8 mouse cellular contexts compared by ENCODE assay signal in the genomic region with DNA sequence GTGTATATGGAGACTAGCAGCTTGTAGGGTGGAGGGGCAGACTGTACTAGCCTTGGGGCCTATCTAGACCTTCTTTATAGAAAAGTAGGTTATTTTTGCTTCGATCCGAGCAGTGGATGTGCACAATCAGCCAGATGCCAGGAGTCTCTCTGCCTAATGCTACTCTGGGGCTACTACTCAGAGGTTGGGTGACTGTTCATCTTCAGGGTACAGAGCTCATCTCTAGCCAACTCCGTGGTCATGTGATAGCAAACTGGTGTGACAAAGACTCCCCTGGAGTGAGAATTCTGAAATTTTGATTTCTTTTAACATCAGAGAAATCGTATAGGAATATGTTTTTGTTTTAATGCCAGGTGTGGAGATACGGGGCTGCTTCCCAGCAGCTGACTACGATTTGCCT. TPM values are rescaled to one million over a fixed set of nuclear protein-coding genes. Genes with fewer than 3 reads are reported as not detected.
A peak's percentile ranks its signal among the peaks of the same experiment; 100 is the strongest.
DNase-seq lines count a peak whose midpoint lies in the region; ATAC-seq and TF ChIP-seq lines count a peak whose summit lies in the region.

No protein-coding gene starts in this region.

- peak overlapping the region; percentile 68 for H3K9ac ChIP-seq in forebrain, embryonic 11.5 days (ENCODE audit: low read length)
- H3K9ac ChIP-seq in limb, embryonic 14.5 days (ENCODE audit: low read depth, low read length, severe bottlenecking) = peak overlapping the region; percentile 65

- WGBS in forebrain, embryonic 11.5 days = 50% methylated on average over 6 of the region's 6 CpGs
- 29% methylated on average over 6 of the region's 6 CpGs for WGBS in limb, embryonic 14.5 days
- 15% methylated on average over 6 of the region's 6 CpGs for WGBS in olfactory bulb, adult 2 months

- TF ChIP-seq CTCF in left cerebral cortex, adult 2 months (IDR thresholded peaks at IDR 0.05) = no peak
- no peak; the same call in 1 of the 2 replicates for TF ChIP-seq CTCF in olfactory bulb, adult 2 months (IDR thresholded peaks at IDR 0.05; ENCODE audit: insufficient read depth, low read depth, low read length)

- intact Hi-C loops in left cerebral cortex, adult 2 months (cut with DNase I) = loop anchor here (2.0 kb wide), 1 partner anchor 52 kb away; no protein-coding TSS in a partner anchor
- intact Hi-C loops in left cerebral cortex, postnatal 14 days (cut with DNase I) = loop anchor here (5.0 kb wide), 1 partner anchor 41 kb away; no protein-coding TSS in a partner anchor

- DNase-seq in left cerebral cortex, adult 2 months (ENCODE audit: extremely low spot score in 1 of 2, low spot score in 2 of 2) = no peak
- no peak for DNase-seq in left cerebral cortex, postnatal 14 days (ENCODE audit: low spot score in 2 of 2)
- no peak for DNase-seq in forebrain, embryonic 11.5 days (ENCODE audit: low spot score)
- no peak for DNase-seq in limb, embryonic 14.5 days (ENCODE audit: low spot score)
- DNase-seq in cerebellum, adult 18-20 months = no peak
- no peak for DNase-seq in lung, postnatal 4 days

- peak overlapping the region; percentile 29; the same call in 1 of the 2 replicates for H3K27ac ChIP-seq in left cerebral cortex, adult 2 months
- no peak overlapping the region for H3K27ac ChIP-seq in forebrain, embryonic 11.5 days (ENCODE audit: low read depth, low read length)
- H3K27ac ChIP-seq in limb, embryonic 14.5 days (replicated peaks; ENCODE audit: low read depth, low read length) = peak overlapping the region; percentile 82
- peak overlapping the region; percentile 93 for H3K27ac ChIP-seq in olfactory bulb, adult 2 months (ENCODE audit: insufficient read depth, low read depth, low read length)

- ATAC-seq in forebrain, embryonic 11.5 days (replicated peaks; ENCODE audit: low FRiP score) = no peak
- no peak for ATAC-seq in limb, embryonic 14.5 days (ENCODE audit: low FRiP score, low read depth)
- ATAC-seq in monocyte, adult 5-6 weeks (replicated peaks; ENCODE audit: insufficient number of reproducible peaks, low FRiP score, low TSS enrichment, poor library complexity, severe bottlenecking) = no peak

- peaks cover 22% of the 10 kb centered on the region for H3K4me1 ChIP-seq in forebrain, embryonic 11.5 days (replicated peaks; ENCODE audit: control insufficient read depth, insufficient read depth, low read length)
- peaks cover 33% of the 10 kb centered on the region for H3K4me1 ChIP-seq in limb, embryonic 14.5 days (ENCODE audit: control insufficient read depth, insufficient read depth, low read length)
- H3K4me1 ChIP-seq in olfactory bulb, adult 2 months (ENCODE audit: control insufficient read depth, insufficient read depth, low read length) = peaks cover 38% of the 10 kb centered on the region

- H3K4me2 ChIP-seq in forebrain, embryonic 11.5 days (ENCODE audit: low read depth, low read length, severe bottlenecking) = peak overlapping the region; percentile 95
- peak overlapping the region; percentile 76 for H3K4me2 ChIP-seq in limb, embryonic 14.5 days (replicated peaks; ENCODE audit: low read depth, low read length, severe bottlenecking)

- peak overlapping the region; percentile 71 for H3K4me3 ChIP-seq in left cerebral cortex, adult 2 months
- H3K4me3 ChIP-seq in forebrain, embryonic 11.5 days (ENCODE audit: low read depth, low read length) = peak overlapping the region; percentile 55
- peak overlapping the region; percentile 61 for H3K4me3 ChIP-seq in limb, embryonic 14.5 days (replicated peaks; ENCODE audit: low read length)
- peak overlapping the region; percentile 70 for H3K4me3 ChIP-seq in olfactory bulb, adult 2 months (ENCODE audit: insufficient read depth, low read depth, low read length)

- H3K27me3 ChIP-seq in forebrain, embryonic 11.5 days (ENCODE audit: control insufficient read depth, insufficient read depth, low read length) = no peaks in the 10 kb centered on the region
- H3K27me3 ChIP-seq in limb, embryonic 14.5 days (ENCODE audit: control insufficient read depth, insufficient read depth, low read length) = no peaks in the 10 kb centered on the region

- no peak for TF ChIP-seq POLR2A in limb, embryonic 14.5 days (IDR thresholded peaks at IDR 0.05; ENCODE audit: borderline replicate concordance, extremely low read depth, insufficient read depth, insufficient read length)
- no peak for TF ChIP-seq POLR2A in olfactory bulb, adult 2 months (IDR thresholded peaks at IDR 0.05; ENCODE audit: insufficient read depth, low read depth, low read length)

- H3K9me3 ChIP-seq in forebrain, embryonic 11.5 days (ENCODE audit: control insufficient read depth, low read length) = no peaks in the 10 kb centered on the region
- H3K9me3 ChIP-seq in limb, embryonic 14.5 days (ENCODE audit: control insufficient read depth, low read length) = no peaks in the 10 kb centered on the region

- peaks cover 3% of the 10 kb centered on the region; the same call in 1 of the 2 replicates for H3K36me3 ChIP-seq in forebrain, embryonic 11.5 days (ENCODE audit: control insufficient read depth, insufficient read depth, low read length)
- peaks cover 13% of the 10 kb centered on the region for H3K36me3 ChIP-seq in limb, embryonic 14.5 days (ENCODE audit: control insufficient read depth, insufficient read depth, low read length)

RNA-seq across cellular contexts. Expression of gene Ccdc71, which starts 7.4 kb away (rescaled TPM):
- 10 to 100 TPM; 31.3 to 44.6 TPM for total RNA-seq in left cerebral cortex, adult 2 months (2021)
- 10 to 100 TPM; 38.3 to 40.2 TPM for total RNA-seq in left cerebral cortex, postnatal 14 days (2021)
- polyA plus RNA-seq in forebrain, embryonic 11.5 days (2014; fragmentation: Nextera tagmentation; extraction: Ambion mirVana) = 42.5 and 45.2 TPM in 2 replicates
- polyA plus RNA-seq in limb, embryonic 14.5 days (2012; rRNA removed) = 29.2 and 34.4 TPM in 2 replicates
- polyA plus RNA-seq in limb, embryonic 14.5 days (2014; fragmentation: Nextera tagmentation; extraction: Ambion mirVana) = 45.4 and 49.8 TPM in 2 replicates
- polyA plus RNA-seq in olfactory bulb, adult 2 months (2012; ENCODE audit: insufficient read depth, insufficient read length, low replicate concordance, missing spikeins) = not detected in 2 replicates
- total RNA-seq in monocyte, adult 5-6 weeks (2017) = 12.6 to 19.5 TPM (median 14.1 TPM) in 3 replicates

RNA-seq across cellular contexts. Expression of gene Klhdc8b, which starts 8.5 kb away (rescaled TPM):
- 10 to 100 TPM; 30.7 to 32.8 TPM for total RNA-seq in left cerebral cortex, adult 2 months (2021)
- total RNA-seq in left cerebral cortex, postnatal 14 days (2021) = 10 to 100 TPM; 36.1 to 38.4 TPM
- 49.5 and 53.9 TPM in 2 replicates for polyA plus RNA-seq in forebrain, embryonic 11.5 days (2014; fragmentation: Nextera tagmentation; extraction: Ambion mirVana)
- 43.1 and 60.6 TPM in 2 replicates for polyA plus RNA-seq in limb, embryonic 14.5 days (2012; rRNA removed)
- 27.7 and 32.2 TPM in 2 replicates for polyA plus RNA-seq in limb, embryonic 14.5 days (2014; fragmentation: Nextera tagmentation; extraction: Ambion mirVana)
- not detected in 2 replicates for polyA plus RNA-seq in olfactory bulb, adult 2 months (2012; ENCODE audit: insufficient read depth, insufficient read length, low replicate concordance, missing spikeins)
- total RNA-seq in monocyte, adult 5-6 weeks (2017) = 0.48 to 0.97 TPM in 2 of 3 replicates, not detected in the other

RNA-seq across cellular contexts. Expression of gene BC048562, which starts 16.6 kb away (rescaled TPM):
- not detected for total RNA-seq in left cerebral cortex, adult 2 months (2021)
- not detected for total RNA-seq in left cerebral cortex, postnatal 14 days (2021)
- polyA plus RNA-seq in forebrain, embryonic 11.5 days (2014; fragmentation: Nextera tagmentation; extraction: Ambion mirVana) = not detected in 2 replicates
- not detected in 2 replicates for polyA plus RNA-seq in limb, embryonic 14.5 days (2012; rRNA removed)
- not detected in 2 replicates for polyA plus RNA-seq in limb, embryonic 14.5 days (2014; fragmentation: Nextera tagmentation; extraction: Ambion mirVana)
- not detected in 2 replicates for polyA plus RNA-seq in olfactory bulb, adult 2 months (2012; ENCODE audit: insufficient read depth, insufficient read length, low replicate concordance, missing spikeins)
- not detected in 3 replicates for total RNA-seq in monocyte, adult 5-6 weeks (2017)

RNA-seq across cellular contexts. Expression of gene Ccdc36, which starts 24.6 kb away (rescaled TPM):
- total RNA-seq in left cerebral cortex, adult 2 months (2021) = under 1 TPM; 0.26 to 0.29 TPM
- under 1 TPM; 0.11 to 0.21 TPM for total RNA-seq in left cerebral cortex, postnatal 14 days (2021)
- 0.69 and 0.89 TPM in 2 replicates for polyA plus RNA-seq in forebrain, embryonic 11.5 days (2014; fragmentation: Nextera tagmentation; extraction: Ambion mirVana)
- 1.5 and 2.2 TPM in 2 replicates for polyA plus RNA-seq in limb, embryonic 14.5 days (2012; rRNA removed)
- 1.3 and 1.7 TPM in 2 replicates for polyA plus RNA-seq in limb, embryonic 14.5 days (2014; fragmentation: Nextera tagmentation; extraction: Ambion mirVana)
- not detected in 2 replicates for polyA plus RNA-seq in olfactory bulb, adult 2 months (2012; ENCODE audit: insufficient read depth, insufficient read length, low replicate concordance, missing spikeins)
- not detected in 3 replicates for total RNA-seq in monocyte, adult 5-6 weeks (2017)

RNA-seq across cellular contexts. Expression of gene Lamb2, which starts 26.6 kb away (rescaled TPM):
- 10 to 100 TPM; 28.2 to 29.4 TPM for total RNA-seq in left cerebral cortex, adult 2 months (2021)
- 10 to 100 TPM; 36.0 to 38.3 TPM for total RNA-seq in left cerebral cortex, postnatal 14 days (2021)
- 31.8 and 40.9 TPM in 2 replicates for polyA plus RNA-seq in forebrain, embryonic 11.5 days (2014; fragmentation: Nextera tagmentation; extraction: Ambion mirVana)
- polyA plus RNA-seq in limb, embryonic 14.5 days (2012; rRNA removed) = 214 and 236 TPM in 2 replicates
- polyA plus RNA-seq in limb, embryonic 14.5 days (2014; fragmentation: Nextera tagmentation; extraction: Ambion mirVana) = 59.0 and 69.4 TPM in 2 replicates
- not detected in 2 replicates for polyA plus RNA-seq in olfactory bulb, adult 2 months (2012; ENCODE audit: insufficient read depth, insufficient read length, low replicate concordance, missing spikeins)
- total RNA-seq in monocyte, adult 5-6 weeks (2017) = not detected in 3 replicates

Comparison
In these comparisons a context has a peak if more than half of its experiments do, and no peak if none do; other contexts are left out.
1. RNA of gene Klhdc8b, which starts 8.5 kb away (total RNA-seq): 36.1 to 38.4 TPM in left cerebral cortex, postnatal 14 days and 30.7 to 32.8 TPM in left cerebral cortex, adult 2 months; 0.48 to 0.97 TPM in monocyte, adult 5-6 weeks; every median in the first group is over 10 times any median in the second.
2. Peak in every context shown above with its lines, with median percentiles within 50 percentile points of each other: H3K4me3 ChIP-seq.